Mouse (Mus musculus): ENCODE data around the gene Rere. TPM values are rescaled to one million over a fixed set of nuclear protein-coding genes. Genes with fewer than 3 reads are reported as not detected.
A peak's percentile ranks its signal among the peaks of the same experiment; 100 is the strongest.

The Rere gene
- total and polyA plus RNA-seq, 2 experiments from 2014 or later = 18.9 to 31.3 TPM

DNA sequence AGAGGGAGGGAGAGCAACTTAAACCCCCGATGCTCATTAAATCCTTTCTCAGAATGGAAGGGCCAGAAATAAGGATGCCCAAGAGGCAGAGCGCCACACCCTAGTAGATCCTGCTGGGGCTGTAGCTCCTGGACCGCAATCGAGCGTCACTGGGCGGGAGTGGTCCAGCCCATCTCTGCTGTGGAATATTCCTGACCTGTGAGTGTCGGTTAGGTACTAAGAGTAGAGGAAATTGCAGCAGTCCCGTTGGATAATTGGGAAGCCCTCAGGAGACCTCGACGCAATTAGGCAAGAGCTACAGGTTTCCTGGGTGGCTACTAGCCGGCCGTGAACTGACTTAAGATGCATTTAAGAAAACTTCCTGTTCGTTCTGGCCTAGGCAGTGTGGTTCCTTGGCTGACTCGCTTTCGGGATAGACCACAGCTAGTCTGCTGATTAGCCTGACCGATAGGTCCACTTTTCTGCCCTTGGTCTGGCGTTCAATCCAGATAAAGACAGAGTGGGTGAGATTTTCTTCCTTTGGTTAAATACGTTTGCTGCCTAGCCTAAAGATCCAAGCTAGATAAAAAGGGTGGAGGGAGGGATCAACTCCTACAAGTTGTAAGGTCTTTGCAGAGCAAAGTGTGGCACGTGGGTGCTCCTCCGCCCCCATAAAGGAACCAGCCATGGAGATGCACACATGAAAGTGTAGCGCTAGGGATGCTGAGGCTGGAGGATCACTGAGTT lies 43.6 kb upstream of the Rere start:
- under 1% methylated on average over 21 of the region's 21 CpGs for WGBS
- DNase-seq = peak; percentile 39
- peak overlapping the region; percentile 58 for H3K4me3 ChIP-seq (ENCODE audit: low read depth, low read length)
- ATAC-seq = no peak
- peak overlapping the region; percentile 86 for H3K4me2 ChIP-seq (ENCODE audit: low read depth)
- H3K27me3 ChIP-seq (ENCODE audit: insufficient read depth, low read length) = no peaks in the 10 kb centered on the region
- H3K36me3 ChIP-seq (ENCODE audit: insufficient read depth) = peaks cover 18% of the 10 kb centered on the region
- no peak for TF ChIP-seq CTCF (IDR thresholded peaks at IDR 0.05; ENCODE audit: low read depth)
- H3K9me3 ChIP-seq (ENCODE audit: low read length) = no peaks in the 10 kb centered on the region
- peak overlapping the region; percentile 88 for H3K9ac ChIP-seq
- peaks cover 17% of the 10 kb centered on the region for H3K4me1 ChIP-seq (ENCODE audit: insufficient read depth)
- H3K27ac ChIP-seq (ENCODE audit: low read depth, low read length) = peak overlapping the region; percentile 98; the same call in 1 of the 2 replicates

DNA sequence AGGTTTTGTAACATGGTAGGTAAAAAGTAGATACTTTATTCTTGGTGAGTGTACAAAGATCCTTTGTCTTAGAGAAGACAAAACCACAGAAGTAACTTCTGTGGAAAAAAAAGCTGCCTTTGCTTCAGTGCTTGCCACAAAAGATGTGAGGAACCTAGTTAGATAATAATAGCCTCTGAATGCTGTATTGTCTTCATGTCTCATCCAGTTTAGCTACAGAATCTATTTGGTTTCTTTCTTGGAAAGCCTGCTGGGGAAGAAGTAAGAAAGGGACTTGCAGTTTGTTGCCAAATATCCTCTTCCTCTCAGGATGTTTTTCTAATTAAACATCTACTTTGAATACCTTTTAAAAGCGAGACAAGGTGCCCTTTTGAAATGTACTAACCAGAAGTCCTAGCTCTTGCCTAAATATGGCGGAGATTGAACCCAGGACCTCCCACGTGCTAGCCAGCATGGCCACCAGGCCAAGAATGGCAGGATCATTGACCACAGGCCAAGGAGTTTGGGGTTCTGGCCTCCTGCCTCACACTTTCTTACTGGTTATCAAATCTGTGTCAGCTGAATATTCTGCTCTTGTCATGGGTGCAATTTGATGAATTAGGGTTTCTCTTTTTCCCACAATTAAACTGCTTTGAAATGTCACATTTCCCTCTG lies 42.9 kb upstream of the Rere start:
- ATAC-seq (no peak), DNase-seq (no peak)
- Histone ChIP-seq H3K4me3 (ENCODE audit: low read depth, low read length) (peak overlapping the region; percentile 58), H3K27me3 (ENCODE audit: insufficient read depth, low read length) (no peaks in the 10 kb centered on the region), H3K27ac (ENCODE audit: low read depth, low read length) (no peak overlapping the region), H3K4me1 (ENCODE audit: insufficient read depth) (peaks cover 17% of the 10 kb centered on the region), H3K9me3 (ENCODE audit: low read length) (no peaks in the 10 kb centered on the region), H3K36me3 (ENCODE audit: insufficient read depth) (peaks cover 26% of the 10 kb centered on the region), H3K4me2 (ENCODE audit: low read depth) (peak overlapping the region; percentile 86), H3K9ac (peak overlapping the region; percentile 88; the same call in 1 of the 2 replicates)
- TF ChIP-seq CTCF (IDR thresholded peaks at IDR 0.05; ENCODE audit: low read depth) = no peak
- WGBS = 7% methylated on average over 3 of the region's 3 CpGs

DNA sequence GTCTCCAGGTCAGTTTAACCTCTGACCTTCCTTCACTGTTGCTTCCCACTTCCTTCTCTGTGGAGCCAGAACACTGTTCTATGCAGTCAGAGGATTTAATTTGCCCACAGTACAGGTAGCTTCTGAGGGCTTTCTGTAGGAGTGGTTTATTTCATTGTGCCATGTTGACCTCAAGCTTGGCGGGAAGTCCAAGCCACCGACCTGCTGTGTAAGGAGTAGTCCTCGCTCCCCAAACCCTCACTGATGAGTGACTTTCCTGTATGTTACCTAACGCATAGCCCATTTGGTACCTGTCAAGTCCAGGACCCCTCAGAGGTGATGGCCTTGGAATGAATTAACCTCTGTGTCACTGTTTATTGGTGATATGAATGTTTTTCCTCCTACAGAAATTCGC lies 42.4 kb upstream of the Rere start:
- Histone ChIP-seq H3K4me2 (ENCODE audit: low read depth) (peak overlapping the region; percentile 86), H3K9ac (peak overlapping the region; percentile 88; the same call in 1 of the 2 replicates), H3K27me3 (ENCODE audit: insufficient read depth, low read length) (no peaks in the 10 kb centered on the region), H3K9me3 (ENCODE audit: low read length) (no peaks in the 10 kb centered on the region), H3K27ac (ENCODE audit: low read depth, low read length) (no peak overlapping the region), H3K36me3 (ENCODE audit: insufficient read depth) (peaks cover 30% of the 10 kb centered on the region), H3K4me3 (ENCODE audit: low read depth, low read length) (peak overlapping the region; percentile 58; the same call in 1 of the 2 replicates), H3K4me1 (ENCODE audit: insufficient read depth) (peaks cover 17% of the 10 kb centered on the region)
- no peak for TF ChIP-seq CTCF (IDR thresholded peaks at IDR 0.05; ENCODE audit: low read depth)
- ATAC-seq (no peak), DNase-seq (no peak)
- 32% methylated on average over 5 of the region's 5 CpGs for WGBS

DNA sequence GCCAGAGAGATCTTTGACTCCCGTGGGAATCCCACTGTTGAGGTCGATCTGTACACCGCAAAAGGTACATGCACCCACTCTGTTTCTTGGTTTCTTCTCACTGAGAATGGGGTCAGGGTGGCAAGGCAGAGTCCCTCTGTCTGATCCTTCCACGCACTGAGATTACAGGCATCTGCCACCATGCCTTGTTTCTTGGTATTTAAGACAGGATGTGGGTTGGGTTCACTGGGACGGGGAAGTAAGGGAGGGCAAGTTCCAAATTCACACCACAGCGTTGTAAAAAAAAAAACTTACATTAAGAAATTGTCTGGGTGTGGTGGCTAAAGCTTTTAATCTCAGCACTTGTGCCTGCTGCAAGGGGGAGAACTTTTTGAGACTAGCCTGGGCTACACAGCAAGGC lies 41.9 kb upstream of the Rere start:
- Histone ChIP-seq H3K9me3 (ENCODE audit: low read length) (no peaks in the 10 kb centered on the region), H3K36me3 (ENCODE audit: insufficient read depth) (peaks cover 34% of the 10 kb centered on the region), H3K4me1 (ENCODE audit: insufficient read depth) (peaks cover 17% of the 10 kb centered on the region), H3K4me3 (ENCODE audit: low read depth, low read length) (no peak overlapping the region), H3K9ac (no peak overlapping the region), H3K27ac (ENCODE audit: low read depth, low read length) (no peak overlapping the region), H3K4me2 (ENCODE audit: low read depth) (peak overlapping the region; percentile 86), H3K27me3 (ENCODE audit: insufficient read depth, low read length) (no peaks in the 10 kb centered on the region)
- ATAC-seq = no peak
- 43% methylated on average over 6 of the region's 6 CpGs for WGBS
- no peak for TF ChIP-seq CTCF (IDR thresholded peaks at IDR 0.05; ENCODE audit: low read depth)
- DNase-seq = no peak

DNA sequence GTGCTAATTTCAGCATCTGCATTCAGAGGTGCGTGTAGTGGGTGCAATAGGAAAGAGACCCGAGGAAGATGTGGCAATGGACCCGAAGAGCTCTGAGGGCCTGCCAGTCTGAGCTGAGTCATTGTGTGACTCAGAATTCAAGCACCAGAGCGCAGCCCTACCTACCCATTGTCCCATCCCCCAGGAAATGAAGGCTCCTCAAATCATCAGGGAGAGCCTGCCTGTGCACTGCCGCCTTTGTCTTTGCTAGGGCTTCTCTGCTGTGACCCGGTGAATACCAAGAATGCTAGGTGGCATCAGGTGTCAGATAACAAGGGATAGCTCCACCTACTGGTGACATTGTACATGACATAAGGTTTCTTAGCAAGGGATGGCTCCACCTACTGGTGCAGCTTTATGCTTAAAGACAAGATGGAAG lies 41.5 kb upstream of the Rere start:
- no peaks in the 10 kb centered on the region for H3K27me3 ChIP-seq (ENCODE audit: insufficient read depth, low read length)
- no peak for ATAC-seq
- DNase-seq = peak; percentile 93
- H3K4me3 ChIP-seq (ENCODE audit: low read depth, low read length) = no peak overlapping the region
- WGBS = 13% methylated on average over 6 of the region's 6 CpGs
- H3K4me2 ChIP-seq (ENCODE audit: low read depth) = peak overlapping the region; percentile 86; the same call in 1 of the 2 replicates
- no peak overlapping the region for H3K9ac ChIP-seq
- H3K9me3 ChIP-seq (ENCODE audit: low read length) = no peaks in the 10 kb centered on the region
- no peak overlapping the region for H3K27ac ChIP-seq (ENCODE audit: low read depth, low read length)
- peaks cover 17% of the 10 kb centered on the region for H3K4me1 ChIP-seq (ENCODE audit: insufficient read depth)
- H3K36me3 ChIP-seq (ENCODE audit: insufficient read depth) = peaks cover 39% of the 10 kb centered on the region
- TF ChIP-seq CTCF (IDR thresholded peaks at IDR 0.05; ENCODE audit: low read depth) = peak; percentile 99

DNA sequence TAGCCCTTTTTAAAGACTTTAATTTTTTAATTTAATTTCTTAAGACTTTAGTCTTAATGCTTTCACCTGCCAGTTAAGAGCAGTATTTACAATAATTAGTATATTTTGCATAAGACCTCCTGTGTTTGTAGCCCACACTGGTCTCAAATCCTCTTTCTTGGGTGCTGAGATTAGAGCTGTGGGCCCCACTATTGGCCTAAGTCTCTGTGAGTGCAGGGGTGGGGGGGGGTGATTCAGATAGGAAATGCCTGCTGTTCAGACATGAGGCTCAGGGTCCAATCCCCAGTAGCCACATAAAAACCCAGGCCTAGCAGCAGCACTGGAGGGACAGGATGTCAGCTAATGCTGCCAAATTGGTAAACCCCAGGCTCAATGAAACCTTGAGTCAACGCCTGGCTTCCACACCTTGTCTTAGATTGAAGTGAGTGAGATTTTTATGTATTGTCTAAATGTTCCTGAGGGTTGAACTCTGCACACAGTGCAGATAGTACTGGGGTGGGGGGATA lies 41.0 kb upstream of the Rere start:
- H3K27me3 ChIP-seq (ENCODE audit: insufficient read depth, low read length) = no peaks in the 10 kb centered on the region
- peaks cover 43% of the 10 kb centered on the region for H3K36me3 ChIP-seq (ENCODE audit: insufficient read depth)
- no peak for ATAC-seq
- H3K4me1 ChIP-seq (ENCODE audit: insufficient read depth) = peaks cover 17% of the 10 kb centered on the region
- H3K4me2 ChIP-seq (ENCODE audit: low read depth) = no peak overlapping the region
- no peak overlapping the region for H3K27ac ChIP-seq (ENCODE audit: low read depth, low read length)
- no peak for DNase-seq
- no peak overlapping the region for H3K4me3 ChIP-seq (ENCODE audit: low read depth, low read length)
- H3K9ac ChIP-seq = no peak overlapping the region
- TF ChIP-seq CTCF (IDR thresholded peaks at IDR 0.05; ENCODE audit: low read depth) = no peak
- WGBS = 64% methylated on average over 1 of the region's 1 CpGs
- H3K9me3 ChIP-seq (ENCODE audit: low read length) = no peaks in the 10 kb centered on the region

DNA sequence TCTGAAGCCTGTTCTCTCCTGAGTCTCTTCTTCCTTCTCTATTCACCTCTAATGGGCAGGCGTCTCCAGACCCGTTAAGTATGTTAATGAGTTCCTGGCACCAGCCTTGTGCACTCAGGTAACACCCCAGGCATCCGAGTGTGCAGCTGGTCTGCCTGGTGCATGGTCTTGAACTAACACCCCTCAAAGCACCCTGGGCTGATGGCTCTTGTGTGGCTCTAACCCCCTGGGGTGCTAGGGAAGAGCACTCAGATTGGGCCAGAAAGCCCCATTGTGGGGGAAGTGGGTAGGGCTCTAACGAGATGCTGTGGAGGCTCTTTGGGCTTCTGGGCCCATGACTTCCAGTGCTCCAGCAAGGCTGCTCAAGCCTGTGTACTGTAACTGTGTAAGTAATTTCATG lies 39.7 kb upstream of the Rere start:
- peaks cover 17% of the 10 kb centered on the region for H3K4me1 ChIP-seq (ENCODE audit: insufficient read depth)

More for the DNA sequence above, 39.7 kb upstream of the Rere start:
- H3K36me3 ChIP-seq (ENCODE audit: insufficient read depth) = peaks cover 55% of the 10 kb centered on the region
- no peak overlapping the region for H3K4me3 ChIP-seq (ENCODE audit: low read depth, low read length)
- TF ChIP-seq CTCF (IDR thresholded peaks at IDR 0.05; ENCODE audit: low read depth) = no peak
- H3K9me3 ChIP-seq (ENCODE audit: low read length) = no peaks in the 10 kb centered on the region
- H3K4me2 ChIP-seq (ENCODE audit: low read depth) = no peak overlapping the region
- 37% methylated on average over 4 of the region's 4 CpGs for WGBS
- no peak overlapping the region for H3K27ac ChIP-seq (ENCODE audit: low read depth, low read length)
- DNase-seq (no peak), ATAC-seq (no peak)
- 0 out of 2 replicates have a peak overlapping the region, but pooled peaks have one; percentile 1 for H3K9ac ChIP-seq
- H3K27me3 ChIP-seq (ENCODE audit: insufficient read depth, low read length) = no peaks in the 10 kb centered on the region
